Mouse (Mus musculus) liver, embryonic 18 days (tissue): ENCODE measurements around the gene Plin1. TPM values are rescaled to one million over a fixed set of nuclear protein-coding genes. Genes with fewer than 3 reads are reported as not detected.

Experiments used
- polyA plus RNA-seq: library from polyadenylated mRNA; depleted of rRNA; stranded (reverse); fragments of >200 nt; gene quantifications from 2 replicates; pipeline ENCODE4 v1.2.3, GENCODE M21; 2012; rRNA removed

The Plin1 gene
- polyA plus RNA-seq: not detected in 2 replicates

GRCm38 (mm10) chr7:79732622-79733021 is at the start of gene Plin1:
TSS of gene Plin1 (minus strand) at chr7:79732903.

DNA sequence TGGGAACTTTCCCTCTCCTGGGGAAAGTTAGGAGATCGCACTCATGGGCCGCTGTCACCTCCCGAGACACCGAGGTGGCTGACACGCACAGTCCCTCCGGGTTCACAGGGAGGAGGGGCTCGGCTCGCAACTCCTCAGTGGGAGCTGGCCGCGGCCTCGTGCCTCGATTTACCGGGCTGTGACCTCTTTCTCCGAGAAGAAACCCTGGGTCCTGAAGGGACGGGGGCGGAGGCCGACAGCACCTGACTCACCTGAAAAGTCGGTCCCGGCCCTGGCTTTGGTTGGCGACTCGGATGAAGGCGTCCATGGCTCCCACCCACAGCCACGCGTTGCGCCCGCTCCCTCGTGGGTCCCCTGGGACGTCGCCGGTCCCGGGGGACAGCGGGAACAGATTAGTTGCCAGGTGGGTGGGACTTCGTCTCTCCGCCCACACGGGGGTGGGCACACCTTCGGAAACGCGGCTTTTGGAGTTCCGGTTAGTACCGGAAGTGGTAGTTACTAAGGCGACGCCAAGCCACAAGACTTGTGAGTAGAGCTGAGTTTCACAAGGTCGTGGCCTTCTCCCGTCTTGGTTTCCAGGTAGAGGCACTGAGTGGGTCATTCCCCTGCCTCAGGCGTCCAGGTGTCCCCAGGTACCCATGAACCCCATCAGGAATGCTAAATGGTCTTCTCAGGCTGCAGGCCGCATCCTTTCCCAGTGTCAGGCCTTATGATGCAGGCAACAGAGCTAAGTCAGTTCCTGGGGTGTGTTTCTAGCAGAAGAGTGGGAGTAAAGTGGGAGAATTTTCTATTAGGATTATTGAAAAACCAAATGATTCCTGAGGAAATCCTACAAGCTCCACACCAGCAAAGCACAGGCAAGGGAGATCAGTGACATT is 10.2 kb upstream of the Plin1 start, which contains the start of the genes Pex11a and Wdr93:
TSS of gene Pex11a (minus strand) at position 473 of the 878 bp plus-strand sequence.
TSS of gene Wdr93 (plus strand) at position 505 of the 878 bp plus-strand sequence.

DNA sequence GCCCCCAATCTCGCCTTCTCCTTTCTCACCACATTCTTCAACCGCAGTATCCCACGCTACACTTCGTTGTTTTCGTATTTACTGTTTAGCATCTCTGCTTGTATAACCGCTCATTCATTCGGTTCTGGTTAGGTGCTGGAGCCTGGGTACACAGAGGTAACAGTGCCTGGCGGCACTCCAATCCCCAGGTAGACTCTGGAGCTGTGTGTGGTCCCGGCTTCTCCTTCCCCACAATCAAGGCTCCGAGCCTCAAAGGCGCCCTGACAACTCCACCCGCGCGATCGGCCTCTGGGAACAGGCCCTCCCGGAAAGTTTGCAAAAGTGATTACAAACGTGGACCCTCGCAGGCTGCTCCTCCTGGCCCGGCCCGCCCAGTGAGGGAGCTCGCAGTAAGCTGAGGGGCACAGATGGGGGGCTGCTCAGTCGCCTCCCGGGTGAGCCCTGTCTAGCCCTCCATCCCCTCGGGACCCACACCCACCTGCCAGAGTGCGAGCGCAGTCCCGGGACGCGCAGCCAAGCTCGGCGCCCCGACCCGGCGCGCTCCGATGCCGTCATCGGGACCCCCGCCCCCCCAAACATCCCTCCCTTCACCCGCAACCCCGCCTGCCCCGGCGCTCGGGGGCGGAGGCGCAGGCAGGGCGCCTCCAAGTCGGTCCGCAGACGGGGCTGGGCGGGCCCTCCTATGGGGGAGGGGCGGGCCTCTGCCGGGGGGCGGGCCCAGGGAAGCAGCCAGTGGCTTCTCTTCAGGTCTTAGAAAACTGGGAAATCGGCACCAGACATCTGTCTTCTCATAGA is 17.3 kb downstream of the Plin1 start, which contains the start of gene Kif7:
TSS of gene Kif7 (minus strand) at position 534 of the 795 bp plus-strand sequence.

Other genes starting within 250 kb of the Plin1 start
- gene Rhcg, start 115.2 kb downstream of the Plin1 start, polyA plus RNA-seq: 0.05 and 0.22 TPM in 2 replicates
- 1.6 and 2.2 TPM in 2 replicates for gene Ticrr, start 72.7 kb downstream of the Plin1 start, polyA plus RNA-seq
- 0.35 and 0.39 TPM in 2 replicates for gene Kif7, start 17.2 kb downstream of the Plin1 start, polyA plus RNA-seq
- 12.1 and 14.7 TPM in 2 replicates for gene Pex11a, start 10.2 kb upstream of the Plin1 start, polyA plus RNA-seq
- gene Wdr93, start 10.3 kb upstream of the Plin1 start, polyA plus RNA-seq: 0.15 and 0.28 TPM in 2 replicates
- 0.07 and 0.12 TPM in 2 replicates for gene Mesp1, start 60.9 kb upstream of the Plin1 start, polyA plus RNA-seq
- 0.02 and 0.04 TPM in 2 replicates for gene Mesp2, start 77.8 kb upstream of the Plin1 start, polyA plus RNA-seq
- 20.4 and 21.5 TPM in 2 replicates for gene Anpep, start 128.2 kb upstream of the Plin1 start, polyA plus RNA-seq
- 5.9 and 7.1 TPM in 2 replicates for gene Ap3s2, start 187.7 kb upstream of the Plin1 start, polyA plus RNA-seq
- 2.6 and 2.8 TPM in 2 replicates for gene Arpin, start 202.5 kb upstream of the Plin1 start, polyA plus RNA-seq